Mouse (Mus musculus): ENCODE results near the gene Lrch4.

- TF ChIP-seq GATA1 (IDR thresholded peaks at IDR 0.05; ENCODE audit: borderline replicate concordance, low read length) (no peak), CTCF (IDR thresholded peaks at IDR 0.05; ENCODE audit: low read depth, low read length) (no peak), POLR2AphosphoS5 (IDR thresholded peaks at IDR 0.05; ENCODE audit: insufficient replicate concordance, low read depth, low read length) (no peak)
Measured at GRCm38 (mm10) chr5:137623937-137624530, 4.9 kb upstream of the Lrch4 start.
